Mouse (Mus musculus): ENCODE measurements around the gene Itgb2l. TPM values are rescaled to one million over a fixed set of nuclear protein-coding genes. Genes with fewer than 3 reads are reported as not detected.
A peak's percentile ranks its signal among the peaks of the same experiment; 100 is the strongest.

Gene Itgb2l
- polyA plus RNA-seq, 1 experiment, result not detected

GRCm38 (mm10) chr16:96433266-96433665, 10.2 kb downstream of the Itgb2l start:
- DNase-seq (ENCODE audit: extremely low spot score in 1 of 2, low spot score in 1 of 2), result no peak

- no peak for DNase-seq (ENCODE audit: extremely low spot score in 1 of 2, low spot score in 1 of 2)
These were observed 14.4 kb downstream of the Itgb2l start for GRCm38 (mm10) chr16:96429046-96429445.

DNA sequence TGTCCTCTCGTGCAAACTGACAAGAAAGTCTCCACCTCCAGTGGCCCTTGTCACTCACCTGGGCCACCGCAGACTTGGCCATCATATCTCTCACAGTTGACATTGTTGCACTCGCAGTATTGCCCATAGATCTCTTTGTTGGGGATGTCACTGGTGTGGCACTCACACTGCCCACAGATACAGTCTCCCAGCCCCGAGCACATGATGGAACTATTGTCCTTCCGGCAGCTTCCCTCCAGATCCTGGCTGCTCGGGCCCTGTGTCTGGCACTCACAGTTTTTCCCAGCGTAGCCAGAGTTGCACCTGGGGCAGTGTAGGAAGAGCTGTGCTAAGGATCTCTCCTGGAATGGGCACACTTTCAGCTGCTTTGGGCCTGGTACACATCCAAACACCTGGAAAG, 16.7 kb downstream of the Itgb2l start:
- no peak for DNase-seq (ENCODE audit: extremely low spot score in 1 of 2, low spot score in 1 of 2)

- no peak for DNase-seq (ENCODE audit: extremely low spot score in 1 of 2, low spot score in 1 of 2)
These were observed 18.4 kb downstream of the Itgb2l start for GRCm38 (mm10) chr16:96425044-96425443.

DNA sequence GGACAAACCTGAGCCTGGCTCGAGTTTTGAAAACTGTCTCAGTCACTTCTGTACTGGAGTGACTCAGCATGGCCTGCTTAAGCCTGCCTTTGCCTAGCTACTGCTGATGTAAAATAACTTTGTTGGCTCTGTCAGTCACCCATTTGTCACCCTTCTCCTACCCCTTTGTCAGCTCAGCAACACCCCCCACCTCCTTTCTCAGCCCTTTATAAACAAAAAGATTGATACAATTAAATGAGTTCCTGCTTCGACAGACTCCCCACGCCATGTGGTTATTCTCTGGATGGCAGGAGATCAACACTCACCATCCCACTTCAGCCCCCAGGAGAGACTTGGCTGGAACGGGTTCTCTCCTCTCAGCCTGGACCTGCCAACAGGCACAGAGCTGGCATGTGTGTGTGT, 35.4 kb downstream of the Itgb2l start:
- DNase-seq (ENCODE audit: extremely low spot score in 1 of 2, low spot score in 1 of 2), result no peak

DNA sequence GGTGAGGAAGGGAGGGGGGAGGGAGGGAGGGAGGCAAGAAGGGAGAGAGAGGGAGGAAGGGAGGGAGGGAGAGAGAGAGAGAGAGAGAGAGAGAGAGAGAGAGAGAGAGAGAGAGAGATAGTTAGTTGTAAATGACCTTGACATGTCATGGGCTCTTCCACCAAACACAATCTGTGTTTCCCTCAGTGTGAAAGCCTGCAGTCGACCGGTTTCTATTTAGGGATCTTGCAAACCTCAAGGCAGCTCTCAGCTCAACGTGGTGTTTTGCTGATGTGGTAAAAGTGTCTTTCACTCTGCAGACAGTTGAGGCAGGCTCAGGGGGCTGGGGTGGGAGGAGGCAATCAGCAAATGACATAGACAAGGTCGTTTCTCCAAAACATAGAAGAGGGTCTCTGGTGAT, 37.1 kb downstream of the Itgb2l start:
- DNase-seq (ENCODE audit: extremely low spot score in 1 of 2, low spot score in 1 of 2), result peak in 1 of 2 experiments; percentile 6

DNA sequence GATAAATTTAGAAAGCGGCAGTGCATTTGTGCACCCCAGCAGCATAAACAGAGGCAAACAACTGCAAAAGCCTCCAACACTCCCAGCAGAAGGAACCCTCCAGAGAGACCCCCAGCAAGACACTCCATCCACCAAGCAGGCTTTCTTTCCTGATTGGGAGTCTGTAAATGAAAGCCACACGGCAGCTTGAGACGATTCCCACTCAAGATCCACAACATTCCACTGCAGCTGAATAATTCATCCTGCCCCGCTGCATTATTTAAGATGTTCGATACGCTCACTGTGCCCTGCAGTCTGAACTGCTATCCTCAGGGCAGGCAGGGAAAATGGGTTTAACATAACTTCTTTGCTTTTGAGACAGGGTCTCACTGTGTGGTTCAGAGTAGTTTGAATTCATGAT, 41.1 kb downstream of the Itgb2l start:
- DNase-seq (ENCODE audit: extremely low spot score in 1 of 2, low spot score in 1 of 2), result no peak

DNA sequence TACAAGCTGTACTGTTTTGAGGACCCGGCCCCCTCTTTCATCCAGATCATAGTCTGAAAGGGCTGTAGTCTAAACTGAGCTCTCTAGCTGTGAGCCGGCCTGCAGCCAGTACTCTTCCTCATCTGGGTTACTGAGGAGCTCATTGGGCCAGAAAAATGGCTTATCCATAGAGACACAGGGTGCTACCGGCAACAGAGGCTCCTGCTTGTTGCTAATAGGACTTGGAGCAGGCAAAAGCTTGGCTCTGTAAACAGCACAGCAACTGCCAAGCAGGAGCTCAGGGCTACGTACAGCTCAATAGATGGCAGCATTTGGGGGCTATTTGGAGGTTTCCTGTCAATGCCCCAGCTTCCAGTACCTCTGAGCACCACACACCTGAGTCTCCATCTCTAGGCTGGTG, 43.4 kb downstream of the Itgb2l start:
- DNase-seq (ENCODE audit: extremely low spot score in 1 of 2, low spot score in 1 of 2), result peak in 1 of 2 experiments; percentile 10

DNA sequence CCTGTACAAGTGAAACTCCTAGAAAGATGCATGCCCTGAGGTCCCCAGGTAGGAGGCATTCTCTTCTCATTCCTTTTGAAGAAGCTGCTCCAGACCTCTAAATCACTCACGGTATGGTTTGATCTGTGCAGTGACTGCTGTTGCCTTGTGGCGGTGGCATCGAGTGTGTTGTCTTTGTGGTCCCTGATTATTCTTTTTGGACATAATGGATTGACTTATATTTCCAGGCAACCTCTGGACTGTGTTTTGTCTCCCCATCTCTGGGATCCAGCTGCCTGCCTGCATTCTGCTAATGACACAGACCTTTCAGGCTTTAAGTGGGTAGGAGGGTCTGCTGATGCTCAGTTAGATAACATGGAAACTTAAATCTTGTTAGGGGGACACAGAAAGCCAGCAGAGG, 44.6 kb downstream of the Itgb2l start:
- no peak for DNase-seq (ENCODE audit: extremely low spot score in 1 of 2, low spot score in 1 of 2)

- DNase-seq (ENCODE audit: extremely low spot score in 1 of 2, low spot score in 1 of 2), result no peak
These were observed 47.3 kb downstream of the Itgb2l start for GRCm38 (mm10) chr16:96396013-96396650.

- no peak for DNase-seq (ENCODE audit: extremely low spot score in 1 of 2, low spot score in 1 of 2)
These were observed 47.9 kb downstream of the Itgb2l start for GRCm38 (mm10) chr16:96395516-96395915.

- no peak for DNase-seq (ENCODE audit: extremely low spot score in 1 of 2, low spot score in 1 of 2)
These were observed 52.3 kb downstream of the Itgb2l start for GRCm38 (mm10) chr16:96391070-96391469.

- DNase-seq (ENCODE audit: extremely low spot score in 1 of 2, low spot score in 1 of 2), result no peak
These were observed 54.9 kb downstream of the Itgb2l start for GRCm38 (mm10) chr16:96388481-96388880.

- DNase-seq (ENCODE audit: extremely low spot score in 1 of 2, low spot score in 1 of 2), result no peak
These were observed 55.6 kb downstream of the Itgb2l start for GRCm38 (mm10) chr16:96387685-96388371.

GRCm38 (mm10) chr16:96384741-96385140, 58.7 kb downstream of the Itgb2l start:
- no peak for DNase-seq (ENCODE audit: extremely low spot score in 1 of 2, low spot score in 1 of 2)

DNA sequence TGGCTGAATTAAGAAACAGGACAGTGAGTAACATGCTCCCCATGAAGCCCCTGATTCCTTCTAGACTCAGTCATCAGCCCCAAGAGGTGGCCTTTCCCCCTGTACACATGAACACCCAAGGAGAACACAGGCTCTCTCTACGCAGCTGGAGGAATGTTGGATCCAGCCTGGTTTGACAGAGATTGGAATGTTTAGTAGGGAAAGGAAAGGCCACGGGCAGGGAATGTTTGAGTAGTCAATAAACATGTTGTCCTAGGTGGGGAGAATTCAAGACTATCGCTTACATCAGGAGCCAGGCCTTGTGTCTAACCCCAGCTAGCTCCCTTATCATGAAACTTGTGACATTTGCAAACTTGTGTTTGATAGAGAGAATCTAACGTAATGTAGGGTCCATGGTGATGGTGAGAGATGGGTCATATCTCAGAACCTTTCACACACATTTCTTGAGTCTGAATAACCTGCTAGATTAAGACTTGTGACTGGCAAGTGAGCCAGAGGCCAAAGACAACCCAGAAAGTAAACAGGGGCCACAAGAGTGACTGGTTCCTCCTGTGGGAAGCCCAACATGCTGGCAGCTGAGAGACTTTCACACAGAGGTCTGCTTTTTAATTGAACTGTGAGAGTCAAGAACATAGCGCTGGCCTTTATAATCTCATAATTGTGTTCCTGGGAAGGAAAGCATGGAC, 60.8 kb downstream of the Itgb2l start:
- DNase-seq (ENCODE audit: extremely low spot score in 1 of 2, low spot score in 1 of 2), result no peak

DNA sequence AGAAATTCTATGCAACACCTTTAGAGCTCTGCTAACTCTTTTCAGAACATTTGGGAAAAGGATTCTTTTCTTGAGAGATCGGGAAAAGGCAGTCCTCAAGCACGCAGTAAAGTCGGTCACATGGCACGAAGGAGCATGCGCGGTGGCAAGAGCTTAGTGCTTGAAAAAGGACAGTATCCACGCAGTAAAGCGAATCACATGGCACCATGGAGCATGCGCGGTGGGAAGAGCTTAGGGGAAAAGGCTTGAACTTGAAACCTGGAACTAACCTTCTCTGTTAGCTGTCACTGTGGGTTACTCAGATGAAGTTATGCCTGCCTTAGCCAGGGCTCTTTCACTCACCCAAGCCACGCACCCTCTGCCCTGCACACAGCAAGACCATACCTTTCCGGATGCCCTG, 62.0 kb downstream of the Itgb2l start:
- DNase-seq (ENCODE audit: extremely low spot score in 1 of 2, low spot score in 1 of 2), result no peak

GRCm38 (mm10) chr16:96378111-96378510, 65.3 kb downstream of the Itgb2l start:
- DNase-seq (ENCODE audit: extremely low spot score in 1 of 2, low spot score in 1 of 2), result no peak

DNA sequence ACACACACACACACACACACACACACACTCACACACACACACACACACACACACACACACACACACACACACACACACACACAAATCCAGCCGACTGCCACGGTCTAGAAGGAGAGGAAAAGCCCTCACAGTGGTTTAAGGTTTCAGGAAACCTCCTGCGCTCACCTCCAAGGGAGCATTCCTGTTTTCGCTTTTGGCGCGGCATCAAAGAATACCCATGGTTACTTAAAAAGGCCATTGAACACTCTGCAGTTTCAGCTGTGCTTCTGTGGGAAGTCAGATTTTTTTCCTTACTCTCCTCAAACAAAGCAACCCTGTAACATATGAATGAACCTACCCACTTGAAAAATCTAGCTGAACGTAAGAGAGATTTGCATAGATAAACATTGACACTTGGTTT, 67.1 kb downstream of the Itgb2l start:
- DNase-seq (ENCODE audit: extremely low spot score in 1 of 2, low spot score in 1 of 2), result peak in 1 of 2 experiments; percentile 20

GRCm38 (mm10) chr16:96375538-96375937, 67.9 kb downstream of the Itgb2l start:
- DNase-seq (ENCODE audit: extremely low spot score in 1 of 2, low spot score in 1 of 2), result no peak

- no peak for DNase-seq (ENCODE audit: extremely low spot score in 1 of 2, low spot score in 1 of 2)
These were observed 70.7 kb downstream of the Itgb2l start for GRCm38 (mm10) chr16:96372752-96373118.

Data from frontal cortex, adult 2 months (tissue).